Mouse (Mus musculus): ENCODE results near the gene 1700001P01Rik.

DNA sequence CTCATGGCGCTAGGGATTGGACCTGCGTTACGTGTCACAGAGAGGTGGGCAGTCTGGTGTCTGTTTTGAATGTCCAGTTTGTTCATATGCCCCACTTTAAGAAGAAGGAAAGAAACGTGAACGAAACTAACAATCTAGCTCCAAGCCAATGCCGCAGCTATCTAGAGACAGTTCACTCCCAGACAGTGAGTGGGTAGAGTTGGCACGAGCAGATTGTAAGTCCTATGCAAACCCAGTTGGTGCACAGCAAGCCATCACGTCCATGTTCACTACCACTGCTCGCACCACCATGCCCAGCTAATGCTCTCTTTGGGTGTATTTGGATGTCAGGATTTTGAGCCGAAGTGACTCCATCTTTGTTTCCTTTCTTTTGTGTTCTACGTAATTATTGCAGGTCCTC is 48.5 kb upstream of the 1700001P01Rik start:
- TF ChIP-seq CTCF (IDR thresholded peaks at IDR 0.05; ENCODE audit: borderline replicate concordance, insufficient read depth, low read depth, low read length) (no peak), POLR2A (IDR thresholded peaks at IDR 0.05; ENCODE audit: borderline replicate concordance, insufficient read depth, low read length) (no peak)

Data from cerebellum, adult 2 months (tissue).